Mouse (Mus musculus): ENCODE measurements around the gene Trmt2b.

DNA sequence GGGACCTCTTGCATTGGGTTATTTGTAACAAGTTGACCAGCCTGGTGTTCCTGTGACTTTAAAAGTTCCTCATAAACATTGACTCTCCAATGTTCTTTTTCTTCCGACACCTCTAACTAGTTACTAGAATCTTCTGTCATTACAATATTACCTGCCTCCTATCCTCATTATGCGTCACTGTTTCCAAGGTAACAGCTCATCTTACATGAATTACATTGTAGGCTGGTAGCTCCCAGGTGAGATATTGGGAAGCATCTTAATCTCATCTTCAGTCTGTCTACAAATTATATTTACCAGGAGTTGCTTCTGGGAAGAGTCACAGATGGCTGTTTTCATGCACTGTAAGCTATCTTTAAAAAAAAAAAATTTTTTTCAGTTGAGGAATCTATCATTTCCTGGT lies 8.3 kb upstream of the Trmt2b start:
- TF ChIP-seq CTCF (conservative IDR thresholded peaks at IDR 0.05; ENCODE audit: insufficient read depth, insufficient read length, low read depth, low read length) (no peak), POLR2A (IDR thresholded peaks at IDR 0.05; ENCODE audit: low read depth, low read length) (no peak)

Data from kidney, adult 2 months (tissue).